Comparison of ENCODE assay signal across 9 mouse cellular contexts in the genomic region with DNA sequence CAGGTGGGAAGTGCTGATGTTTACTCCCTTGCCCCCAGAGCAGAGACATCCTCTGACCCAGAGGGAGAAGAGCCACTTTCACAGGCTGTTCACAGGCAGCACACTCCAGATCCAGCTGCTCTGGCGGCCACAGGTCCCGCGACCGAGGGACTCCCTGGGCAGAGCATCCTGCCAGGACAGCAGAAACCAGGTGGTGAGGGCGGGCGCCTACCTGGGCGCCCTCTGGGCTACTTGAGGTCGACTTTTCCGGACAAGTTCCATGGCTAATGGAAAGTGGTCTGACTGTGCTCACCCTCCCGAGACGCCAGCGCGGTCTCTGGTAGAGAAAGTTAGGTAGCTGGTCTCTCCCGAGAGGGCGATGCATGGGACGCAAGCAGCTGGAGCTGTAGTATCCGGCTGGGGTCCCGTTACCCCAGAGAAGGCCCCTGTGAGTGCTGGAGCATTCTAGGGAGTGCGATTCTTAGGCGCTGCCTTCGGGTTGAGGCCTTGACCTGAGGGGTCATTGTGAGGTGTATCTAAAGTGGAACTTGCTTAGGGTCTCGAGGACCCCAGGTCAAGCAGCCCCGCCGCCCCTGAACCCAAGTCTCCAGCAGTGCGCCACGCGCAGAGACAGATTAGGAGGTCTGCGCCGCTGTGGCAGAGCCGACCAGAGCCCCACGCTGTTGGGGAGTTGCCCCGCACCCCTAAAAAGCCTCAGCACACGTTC. TPM values are rescaled to one million over a fixed set of nuclear protein-coding genes. Genes with fewer than 3 reads are reported as not detected.
DNase-seq lines count a peak whose midpoint lies in the region; ATAC-seq lines count a peak whose summit lies in the region.
"Had no signal": no experiment of that assay in that cellular context is flagged by ENCODE, and none has a peak within 500 bp of the region (broad histone marks: within the 10 kb centered on the region; RNA-seq: fewer than 3 reads in every experiment).

No protein-coding gene starts in this region.

- H3K4me3 ChIP-seq in hindbrain, embryonic 16.5 days (ENCODE audit: low read length), result peak overlapping the region; percentile 54
- peak overlapping the region; percentile 45 for H3K4me3 ChIP-seq in midbrain, embryonic 12.5 days

- H3K4me2 ChIP-seq in hindbrain, embryonic 16.5 days (ENCODE audit: low read length), result peak overlapping the region; percentile 82
- peak overlapping the region; percentile 56 for H3K4me2 ChIP-seq in midbrain, embryonic 12.5 days (replicated peaks)

- peaks cover 71% of the 10 kb centered on the region for H3K27me3 ChIP-seq in hindbrain, embryonic 16.5 days (replicated peaks; ENCODE audit: control insufficient read depth, insufficient read depth, low read length)
- peaks cover 92% of the 10 kb centered on the region for H3K27me3 ChIP-seq in midbrain, embryonic 12.5 days

- intact Hi-C loops in heart, postnatal 25 days (cut with DNase I), result no loop called here

- peak overlapping the region; percentile 25 for H3K9ac ChIP-seq in hindbrain, embryonic 16.5 days (ENCODE audit: low read depth, low read length)
- no peak overlapping the region for H3K9ac ChIP-seq in midbrain, embryonic 12.5 days (replicated peaks)

- no peak for ATAC-seq in hindbrain, embryonic 16.5 days
- no peak for ATAC-seq in midbrain, embryonic 12.5 days (ENCODE audit: low FRiP score, low read depth)

- H3K9me3 ChIP-seq in hindbrain, embryonic 16.5 days (ENCODE audit: control insufficient read depth, low read length), result no peaks in the 10 kb centered on the region
- H3K9me3 ChIP-seq in midbrain, embryonic 12.5 days, result no peaks in the 10 kb centered on the region

- peaks cover 18% of the 10 kb centered on the region for H3K4me1 ChIP-seq in hindbrain, embryonic 16.5 days (ENCODE audit: control insufficient read depth, insufficient read depth, low read depth, low read length)
- peaks cover 21% of the 10 kb centered on the region for H3K4me1 ChIP-seq in midbrain, embryonic 12.5 days

- WGBS in hindbrain, embryonic 16.5 days, result 3% methylated on average over 32 of the region's 33 CpGs
- WGBS in midbrain, embryonic 12.5 days, result 2% methylated on average over 33 of the region's 33 CpGs

- H3K36me3 ChIP-seq in hindbrain, embryonic 16.5 days (ENCODE audit: control insufficient read depth, insufficient read depth, low read length), result no peaks in the 10 kb centered on the region
- no peaks in the 10 kb centered on the region for H3K36me3 ChIP-seq in midbrain, embryonic 12.5 days

- no peak overlapping the region for H3K27ac ChIP-seq in hindbrain, embryonic 16.5 days (ENCODE audit: low read depth, low read length)
- no peak overlapping the region for H3K27ac ChIP-seq in midbrain, embryonic 12.5 days (replicated peaks)

- peak; percentile 86 for DNase-seq in heart, adult 11 months
- no peak for DNase-seq in heart, postnatal 25 days (ENCODE audit: low spot score)
- DNase-seq in R1 (ENCODE audit: low read depth, low spot score), result peak; percentile 39
- no peak for DNase-seq in frontal cortex, postnatal 14 days (ENCODE audit: low spot score in 2 of 2)
- DNase-seq in urinary bladder, postnatal 4 days (ENCODE audit: low spot score in 2 of 2), result no peak
- DNase-seq in spleen, postnatal 14 days (ENCODE audit: low spot score in 2 of 2), result no peak

RNA-seq across cellular contexts. Expression of a gene that starts 1.5 kb away (rescaled TPM):
- not detected for total RNA-seq in heart, postnatal 25 days (2021)
- polyA plus RNA-seq in hindbrain, embryonic 16.5 days (2015; fragmentation: Nextera tagmentation; extraction: Ambion mirVana), result 1.8 and 2.2 TPM in 2 replicates
- polyA plus RNA-seq in midbrain, embryonic 12.5 days (2016; fragmentation: Nextera tagmentation; extraction: Ambion mirVana), result 0.47 and 0.75 TPM in 2 replicates
- polyA plus RNA-seq: C2C12 had no signal

Comparison
In these comparisons a context has a peak if more than half of its experiments do, and no peak if none do; other contexts are left out.
1. DNase-seq: peak in heart, adult 11 months (single experiment) and R1 (single experiment); none in heart, postnatal 25 days (single experiment), frontal cortex, postnatal 14 days (0 of 2), urinary bladder, postnatal 4 days (0 of 2) and spleen, postnatal 14 days (0 of 2).